Mouse (Mus musculus) liver, adult 2 months (tissue): ENCODE results near the gene Rfx1. TPM values are rescaled to one million over a fixed set of nuclear protein-coding genes. Genes with fewer than 3 reads are reported as not detected.

Experiments
- DNase-seq: peaks from one replicate; pipeline ENCODE4 v3.0.0-alpha.2; 2011; ENCODE audit warnings: low read depth, low spot score; ENCODE audit errors: extremely low read depth
- H3K27ac ChIP-seq: fragments of 200-500 bp; replicated peaks from 2 replicates; pipeline ENCODE4 v1.5.1; 2012; ENCODE audit warnings: low read depth, mild to moderate bottlenecking, control low read depth, inconsistent platforms, low read length; ENCODE audit not compliant: insufficient read depth
- H3K27me3 ChIP-seq: fragments of 200-500 bp; 2 replicates; pipeline ENCODE4 v1.6.1; 2012; ENCODE audit warnings: mild to moderate bottlenecking, moderate library complexity, low read length, inconsistent platforms; ENCODE audit not compliant: control insufficient read depth, insufficient read depth
- H3K36me3 ChIP-seq: fragments of 200-500 bp; 2 replicates; pipeline ENCODE4 v1.6.1; 2012; ENCODE audit warnings: low read length, inconsistent platforms; ENCODE audit not compliant: control insufficient read depth, insufficient read depth
- H3K4me1 ChIP-seq: fragments of 200-500 bp; 2 replicates; pipeline ENCODE4 v1.6.1; 2011; ENCODE audit warnings: low read length; ENCODE audit not compliant: control insufficient read depth, insufficient read depth
- H3K4me3 ChIP-seq: fragments of 200-500 bp; 2 replicates; pipeline ENCODE4 v1.5.1; 2011; ENCODE audit warnings: low read depth, mild to moderate bottlenecking, control low read depth, low read length, moderate library complexity; ENCODE audit not compliant: insufficient read depth
- H3K79me2 ChIP-seq: fragments of 200-500 bp; 2 replicates; pipeline ENCODE4 v1.6.1; 2012; ENCODE audit warnings: inconsistent platforms, mild to moderate bottlenecking, low read length, moderate library complexity; ENCODE audit not compliant: control insufficient read depth, insufficient read depth
- H3K9ac ChIP-seq: fragments of 200-500 bp; 2 replicates; pipeline ENCODE4 v1.6.1; 2012; ENCODE audit warnings: low read depth, mild to moderate bottlenecking, control low read depth, inconsistent platforms, low read length
- CTCF ChIP-seq: fragments of 200-500 bp; IDR thresholded peaks from 2 replicates; pipeline ENCODE4 v1.5.1; 2011; ENCODE audit warnings: low read depth, low read length, control low read depth
- POLR2A ChIP-seq: fragments of 200-500 bp; IDR thresholded peaks from 2 replicates; pipeline ENCODE4 v1.6.1; 2011; ENCODE audit warnings: low read length, control low read depth; ENCODE audit not compliant: insufficient read depth; ENCODE audit errors: extremely low read depth
- WGBS: fragments of 180-500 bp; shearing (Covaris S2); methylation state at CpG from one replicate; pipeline ENCODE4 v1.1.7; 2018; 5-methylcytosine and 5-hydroxymethylcytosine counted together
- polyA plus RNA-seq: library from polyadenylated mRNA; depleted of rRNA; stranded (reverse); fragments of >200 nt; gene quantifications from 2 replicates; pipeline ENCODE4 v1.2.3, GENCODE M21; 2012
- total RNA-seq: library from RNA; depleted of rRNA; stranded (reverse); fragments of >200 nt; gene quantifications from 2 replicates; pipeline ENCODE4 v1.2.3, GENCODE M21; 2014

Gene Rfx1
- total and polyA plus RNA-seq, 2 experiments = 1.8 to 8.3 TPM

- TF ChIP-seq POLR2A = no peak
- no peak for TF ChIP-seq CTCF
- H3K4me3 ChIP-seq = no peak overlapping the region
- no peaks in the 10 kb centered on the region for H3K27me3 ChIP-seq
Observed at GRCm38 (mm10) chr8:84067911-84068310, 1.3 kb downstream of the Rfx1 start.

GRCm38 (mm10) chr8:84068316-84069035, 1.8 kb downstream of the Rfx1 start:
- no peak overlapping the region for H3K9ac ChIP-seq
- no peaks in the 10 kb centered on the region for H3K36me3 ChIP-seq
- no peak for TF ChIP-seq CTCF
- DNase-seq = peak; percentile 48
- 50% methylated on average over 12 of the region's 12 CpGs for WGBS
- H3K27ac ChIP-seq = no peak overlapping the region
- H3K4me1 ChIP-seq = peaks cover 48% of the 10 kb centered on the region
- no peaks in the 10 kb centered on the region for H3K27me3 ChIP-seq
- peaks cover 17% of the 10 kb centered on the region; the same call in 1 of the 2 replicates for H3K79me2 ChIP-seq
- H3K4me3 ChIP-seq = no peak overlapping the region

More at GRCm38 (mm10) chr8:84067911-84068310, 1.3 kb downstream of the Rfx1 start:
- DNase-seq = no peak
- Histone ChIP-seq H3K9ac (no peak overlapping the region), H3K79me2 (peaks cover 13% of the 10 kb centered on the region; the same call in 1 of the 2 replicates), H3K27ac (no peak overlapping the region), H3K36me3 (no peaks in the 10 kb centered on the region), H3K4me1 (peaks cover 48% of the 10 kb centered on the region)
- WGBS = 82% methylated on average over 7 of the region's 7 CpGs

GRCm38 (mm10) chr8:84069169-84069568, 2.5 kb downstream of the Rfx1 start:
- TF ChIP-seq CTCF (no peak), POLR2A (no peak)
- H3K9ac ChIP-seq = no peak overlapping the region
- H3K36me3 ChIP-seq = no peaks in the 10 kb centered on the region
- 3% methylated on average over 1 of the region's 1 CpGs for WGBS
- H3K27ac ChIP-seq = no peak overlapping the region
- H3K4me1 ChIP-seq = peaks cover 48% of the 10 kb centered on the region
- no peaks in the 10 kb centered on the region for H3K27me3 ChIP-seq
- peaks cover 20% of the 10 kb centered on the region; the same call in 1 of the 2 replicates for H3K79me2 ChIP-seq
- no peak for DNase-seq
- no peak overlapping the region for H3K4me3 ChIP-seq

- H3K27ac ChIP-seq = no peak overlapping the region
- no peaks in the 10 kb centered on the region for H3K27me3 ChIP-seq
- no peak overlapping the region for H3K9ac ChIP-seq
- H3K79me2 ChIP-seq = peaks cover 24% of the 10 kb centered on the region; the same call in 1 of the 2 replicates
- H3K36me3 ChIP-seq = no peaks in the 10 kb centered on the region
- WGBS = 90% methylated on average over 2 of the region's 2 CpGs
- no peak for DNase-seq
- TF ChIP-seq POLR2A = no peak
- no peak for TF ChIP-seq CTCF
- no peak overlapping the region for H3K4me3 ChIP-seq
- H3K4me1 ChIP-seq = peaks cover 48% of the 10 kb centered on the region
Observed at GRCm38 (mm10) chr8:84069750-84070149, 3.1 kb downstream of the Rfx1 start.

- Histone ChIP-seq H3K4me1 (peaks cover 48% of the 10 kb centered on the region), H3K79me2 (peaks cover 24% of the 10 kb centered on the region; the same call in 1 of the 2 replicates), H3K36me3 (no peaks in the 10 kb centered on the region), H3K4me3 (no peak overlapping the region), H3K27me3 (no peaks in the 10 kb centered on the region), H3K9ac (no peak overlapping the region), H3K27ac (no peak overlapping the region)
- WGBS = 82% methylated on average over 5 of the region's 5 CpGs
- TF ChIP-seq CTCF = no peak
- TF ChIP-seq POLR2A = no peak
- DNase-seq = no peak
Observed at GRCm38 (mm10) chr8:84070241-84070640, 3.6 kb downstream of the Rfx1 start.

GRCm38 (mm10) chr8:84070667-84071066, 4.0 kb downstream of the Rfx1 start:
- Histone ChIP-seq H3K79me2 (peaks cover 26% of the 10 kb centered on the region; the same call in 1 of the 2 replicates), H3K36me3 (no peaks in the 10 kb centered on the region), H3K9ac (no peak overlapping the region), H3K27me3 (no peaks in the 10 kb centered on the region), H3K27ac (no peak overlapping the region), H3K4me1 (peaks cover 48% of the 10 kb centered on the region), H3K4me3 (no peak overlapping the region)
- peak; percentile 77 for DNase-seq
- 28% methylated on average over 2 of the region's 2 CpGs for WGBS
- TF ChIP-seq CTCF (no peak), POLR2A (no peak)
